Mouse (Mus musculus): Measurements from ENCODE around the gene Rpl37. TPM values are rescaled to one million over a fixed set of nuclear protein-coding genes. Genes with fewer than 3 reads are reported as not detected.

Rpl37 gene
- total and polyA plus RNA-seq, 2 experiments from 2014 or later, result 281 to 404 TPM

GRCm38 (mm10) chr15:5119192-5119591 lies 2.7 kb downstream of the Rpl37 start:
- Histone ChIP-seq H3K27ac (ENCODE audit: low read depth, low read length) (no peak overlapping the region), H3K36me3 (ENCODE audit: insufficient read depth, low read length) (peaks cover 34% of the 10 kb centered on the region), H3K9me3 (ENCODE audit: low read length) (no peaks in the 10 kb centered on the region), H3K27me3 (ENCODE audit: insufficient read depth, low read length) (no peaks in the 10 kb centered on the region), H3K9ac (replicated peaks; ENCODE audit: low read length, poor library complexity, severe bottlenecking) (no peak overlapping the region), H3K4me3 (ENCODE audit: low read depth, low read length) (no peak overlapping the region), H3K4me1 (ENCODE audit: insufficient read depth, low read length) (peaks cover 10% of the 10 kb centered on the region), H3K4me2 (ENCODE audit: low read depth, low read length, poor library complexity, severe bottlenecking) (no peak overlapping the region)
- WGBS, result 92% methylated on average over 2 of the region's 2 CpGs
- no peak for TF ChIP-seq CTCF (IDR thresholded peaks at IDR 0.05)
- ATAC-seq (ENCODE audit: low FRiP score) (no peak), DNase-seq (ENCODE audit: low spot score) (no peak)

GRCm38 (mm10) chr15:5119707-5120106 lies 3.3 kb downstream of the Rpl37 start:
- peak; percentile 56 for TF ChIP-seq CTCF (IDR thresholded peaks at IDR 0.05)
- Histone ChIP-seq H3K27ac (ENCODE audit: low read depth, low read length) (no peak overlapping the region; the same call in 1 of the 2 replicates), H3K4me3 (ENCODE audit: low read depth, low read length) (no peak overlapping the region), H3K27me3 (ENCODE audit: insufficient read depth, low read length) (no peaks in the 10 kb centered on the region), H3K4me1 (ENCODE audit: insufficient read depth, low read length) (peaks cover 10% of the 10 kb centered on the region), H3K36me3 (ENCODE audit: insufficient read depth, low read length) (peaks cover 37% of the 10 kb centered on the region), H3K9me3 (ENCODE audit: low read length) (no peaks in the 10 kb centered on the region), H3K9ac (replicated peaks; ENCODE audit: low read length, poor library complexity, severe bottlenecking) (no peak overlapping the region), H3K4me2 (ENCODE audit: low read depth, low read length, poor library complexity, severe bottlenecking) (no peak overlapping the region)
- DNase-seq (ENCODE audit: low spot score), result no peak
- no peak for ATAC-seq (ENCODE audit: low FRiP score)
- 92% methylated on average over 2 of the region's 2 CpGs for WGBS

GRCm38 (mm10) chr15:5121535-5122313 lies 5.3 kb downstream of the Rpl37 start:
- peaks cover 6% of the 10 kb centered on the region for H3K4me1 ChIP-seq (ENCODE audit: insufficient read depth, low read length)
- H3K27me3 ChIP-seq (ENCODE audit: insufficient read depth, low read length), result no peaks in the 10 kb centered on the region
- no peaks in the 10 kb centered on the region for H3K9me3 ChIP-seq (ENCODE audit: low read length)
- ATAC-seq (ENCODE audit: low FRiP score), result no peak
- H3K4me2 ChIP-seq (ENCODE audit: low read depth, low read length, poor library complexity, severe bottlenecking), result no peak overlapping the region
- H3K9ac ChIP-seq (replicated peaks; ENCODE audit: low read length, poor library complexity, severe bottlenecking), result no peak overlapping the region
- H3K4me3 ChIP-seq (ENCODE audit: low read depth, low read length), result no peak overlapping the region
- H3K27ac ChIP-seq (ENCODE audit: low read depth, low read length), result no peak overlapping the region
- no peak for TF ChIP-seq CTCF (IDR thresholded peaks at IDR 0.05)
- WGBS, result 86% methylated on average over 12 of the region's 12 CpGs
- H3K36me3 ChIP-seq (ENCODE audit: insufficient read depth, low read length), result peaks cover 37% of the 10 kb centered on the region
- DNase-seq (ENCODE audit: low spot score), result no peak

GRCm38 (mm10) chr15:5126456-5126855 lies 10.0 kb downstream of the Rpl37 start:
- H3K4me2 ChIP-seq (ENCODE audit: low read depth, low read length, poor library complexity, severe bottlenecking), result no peak overlapping the region
- DNase-seq (ENCODE audit: low spot score) (no peak), ATAC-seq (ENCODE audit: low FRiP score) (no peak)
- no peak overlapping the region for H3K9ac ChIP-seq (replicated peaks; ENCODE audit: low read length, poor library complexity, severe bottlenecking)
- 78% methylated on average over 4 of the region's 4 CpGs for whole genome bisulfite sequencing
- H3K27ac ChIP-seq (ENCODE audit: low read depth, low read length), result no peak overlapping the region
- no peak overlapping the region for H3K4me3 ChIP-seq (ENCODE audit: low read depth, low read length)
- H3K36me3 ChIP-seq (ENCODE audit: insufficient read depth, low read length), result peaks cover 13% of the 10 kb centered on the region
- TF ChIP-seq CTCF (IDR thresholded peaks at IDR 0.05), result no peak
- no peaks in the 10 kb centered on the region for H3K27me3 ChIP-seq (ENCODE audit: insufficient read depth, low read length)
- no peaks in the 10 kb centered on the region for H3K4me1 ChIP-seq (ENCODE audit: insufficient read depth, low read length)
- H3K9me3 ChIP-seq (ENCODE audit: low read length), result no peaks in the 10 kb centered on the region

GRCm38 (mm10) chr15:5127487-5127886 lies 11.0 kb downstream of the Rpl37 start:
- WGBS, result 87% methylated on average over 2 of the region's 2 CpGs
- no peak overlapping the region for H3K4me2 ChIP-seq (ENCODE audit: low read depth, low read length, poor library complexity, severe bottlenecking)
- H3K36me3 ChIP-seq (ENCODE audit: insufficient read depth, low read length), result 0 out of 2 replicates have a peak, but pooled peaks cover 5% of the 10 kb centered on the region

GRCm38 (mm10) chr15:5128176-5128940 lies 11.9 kb downstream of the Rpl37 start:
- Histone ChIP-seq H3K4me3 (ENCODE audit: low read depth, low read length) (no peak overlapping the region), H3K4me2 (ENCODE audit: low read depth, low read length, poor library complexity, severe bottlenecking) (no peak overlapping the region), H3K36me3 (ENCODE audit: insufficient read depth, low read length) (0 out of 2 replicates have a peak, but pooled peaks cover 4% of the 10 kb centered on the region), H3K9me3 (ENCODE audit: low read length) (no peaks in the 10 kb centered on the region), H3K4me1 (ENCODE audit: insufficient read depth, low read length) (no peaks in the 10 kb centered on the region), H3K27me3 (ENCODE audit: insufficient read depth, low read length) (no peaks in the 10 kb centered on the region), H3K27ac (ENCODE audit: low read depth, low read length) (no peak overlapping the region), H3K9ac (replicated peaks; ENCODE audit: low read length, poor library complexity, severe bottlenecking) (no peak overlapping the region)
- TF ChIP-seq CTCF (IDR thresholded peaks at IDR 0.05), result no peak
- ATAC-seq (ENCODE audit: low FRiP score) (no peak), DNase-seq (ENCODE audit: low spot score) (no peak)
- WGBS, result 84% methylated on average over 5 of the region's 5 CpGs

More at GRCm38 (mm10) chr15:5127487-5127886, 11.0 kb downstream of the Rpl37 start:
- no peak for DNase-seq (ENCODE audit: low spot score)
- no peak for TF ChIP-seq CTCF (IDR thresholded peaks at IDR 0.05)
- Histone ChIP-seq H3K27ac (ENCODE audit: low read depth, low read length) (no peak overlapping the region), H3K4me1 (ENCODE audit: insufficient read depth, low read length) (no peaks in the 10 kb centered on the region), H3K27me3 (ENCODE audit: insufficient read depth, low read length) (no peaks in the 10 kb centered on the region), H3K4me3 (ENCODE audit: low read depth, low read length) (no peak overlapping the region), H3K9ac (replicated peaks; ENCODE audit: low read length, poor library complexity, severe bottlenecking) (no peak overlapping the region), H3K9me3 (ENCODE audit: low read length) (no peaks in the 10 kb centered on the region)
- ATAC-seq (ENCODE audit: low FRiP score), result no peak

All from midbrain, postnatal 0 days (tissue).